In genomic region chr6:118632491-118632890, GRCm38 (mm10) we compare ENCODE assay signal across 25 mouse cellular contexts.
DNase-seq lines count a peak whose midpoint lies in the region; ATAC-seq and TF ChIP-seq lines count a peak whose summit lies in the region.
"Had no signal": no experiment of that assay in that cellular context is flagged by ENCODE, and none has a peak within 500 bp of the region (broad histone marks: within the 10 kb centered on the region; RNA-seq: fewer than 3 reads in every experiment).

No protein-coding gene starts in this region.

- no peaks in the 10 kb centered on the region for H3K27me3 ChIP-seq in intestine, postnatal 0 days (replicated peaks; ENCODE audit: control insufficient read depth, insufficient read depth, low read length)
- H3K27me3 ChIP-seq: forebrain, embryonic 13.5 days; heart, embryonic 13.5 days had no signal

- H3K27ac ChIP-seq in intestine, postnatal 0 days (ENCODE audit: low read depth, low read length) = no peak overlapping the region
- H3K27ac ChIP-seq: forebrain, embryonic 10.5 days; forebrain, embryonic 13.5 days; heart, adult 2 months; heart, embryonic 10.5 days; heart, embryonic 13.5 days; hindbrain, embryonic 14.5 days had no signal

- H3K4me3 ChIP-seq in intestine, postnatal 0 days (ENCODE audit: low read depth, low read length) = no peak overlapping the region
- H3K4me3 ChIP-seq: forebrain, embryonic 10.5 days; forebrain, embryonic 13.5 days; heart, adult 2 months; heart, embryonic 10.5 days; heart, embryonic 13.5 days had no signal

- H3K4me2 ChIP-seq in intestine, postnatal 0 days (replicated peaks; ENCODE audit: low read depth) = no peak overlapping the region
- H3K4me2 ChIP-seq: forebrain, embryonic 13.5 days; heart, embryonic 13.5 days; hindbrain, embryonic 14.5 days had no signal

- DNase-seq in layer of hippocampus, adult 18-20 months (ENCODE audit: low spot score in 2 of 2) = peak; percentile 36 to 75
- no peak for DNase-seq in layer of hippocampus, postnatal 25 days (ENCODE audit: extremely low spot score in 1 of 2, low spot score in 1 of 2)
- peak; percentile 26 to 68 for DNase-seq in left cerebral cortex, postnatal 25 days (ENCODE audit: low spot score in 2 of 2)
- no peak for DNase-seq in left cerebral cortex, postnatal 10 days (ENCODE audit: extremely low spot score in 1 of 2, low spot score in 2 of 2)
- DNase-seq in brain, adult 2 months (ENCODE audit: low read depth, low spot score) = peak; percentile 76
- peak; percentile 38 to 57 for DNase-seq in layer of hippocampus, adult 8-10 months (ENCODE audit: low spot score in 2 of 2)
- DNase-seq in cerebellum, postnatal 36 days = no peak
- DNase-seq: adrenal gland, adult 2 months; adrenal gland, postnatal 14 days; cerebellum, adult 11-12 months; cerebellum, adult 8-10 months; cerebellum, postnatal 10 days; forebrain, postnatal 0 days; gastrocnemius, postnatal 10 days; gastrocnemius, postnatal 36 days; heart, adult 2 months; heart, postnatal 14 days; heart, postnatal 4 days had no signal

- H3K4me1 ChIP-seq in intestine, postnatal 0 days (replicated peaks; ENCODE audit: control insufficient read depth, insufficient read depth, low read length) = no peaks in the 10 kb centered on the region
- H3K4me1 ChIP-seq: forebrain, embryonic 10.5 days; forebrain, embryonic 13.5 days had no signal

- H3K36me3 ChIP-seq in intestine, postnatal 0 days (ENCODE audit: control insufficient read depth, insufficient read depth) = no peaks in the 10 kb centered on the region

- TF ChIP-seq CTCF in intestine, postnatal 0 days (IDR thresholded peaks at IDR 0.05; ENCODE audit: low read depth) = no peak

- no peak overlapping the region for H3K9ac ChIP-seq in intestine, postnatal 0 days (ENCODE audit: low read depth, low read length)
- H3K9ac ChIP-seq: forebrain, embryonic 13.5 days; forebrain, postnatal 0 days; heart, embryonic 13.5 days; hindbrain, embryonic 14.5 days had no signal

- no peak for ATAC-seq in intestine, postnatal 0 days
- ATAC-seq: CD4-positive, CD25-positive, alpha-beta regulatory T cell, adult 4 months; forebrain, embryonic 13.5 days; forebrain, postnatal 0 days had no signal

- 87% methylated on average over 2 of the region's 2 CpGs for WGBS in intestine, postnatal 0 days

- H3K9me3 ChIP-seq in intestine, postnatal 0 days (ENCODE audit: control insufficient read depth) = peaks cover 6% of the 10 kb centered on the region; the same call in 1 of the 2 replicates

- intact Hi-C loops in left cerebral cortex, postnatal 25 days (cut with DNase I) = no loop called here
- intact Hi-C loops in left cerebral cortex, postnatal 10 days (cut with DNase I) = no loop called here

Comparison
In these comparisons a context has a peak if more than half of its experiments do, and no peak if none do; other contexts are left out.
1. DNase-seq: peak in layer of hippocampus, adult 18-20 months (2 of 2), left cerebral cortex, postnatal 25 days (2 of 2), brain, adult 2 months (single experiment) and layer of hippocampus, adult 8-10 months (2 of 2); none in layer of hippocampus, postnatal 25 days (0 of 2), left cerebral cortex, postnatal 10 days (0 of 2) and cerebellum, postnatal 36 days (0 of 2).